Mouse (Mus musculus) neural tube, embryonic 14.5 days (tissue): ENCODE results near the gene Rab10. TPM values are rescaled to one million over a fixed set of nuclear protein-coding genes. Genes with fewer than 3 reads are reported as not detected.
A peak's percentile ranks its signal among the peaks of the same experiment; 100 is the strongest.

Experiments used
- ATAC-seq: fragments of 200-750 bp; cut with Nextera tagmentation; 2 replicates; pipeline ENCODE4 v1.8.0; 2017; ENCODE audit warnings: low read depth, mild to moderate bottlenecking, moderate TSS enrichment, moderate library complexity
- H3K27ac ChIP-seq: fragments of 300-500 bp; sonication (generic); 2 replicates; pipeline ENCODE4 v1.5.1; 2014; ENCODE audit warnings: low read depth, mild to moderate bottlenecking, control low read depth, low read length, moderate library complexity, mixed read lengths
- H3K27me3 ChIP-seq: fragments of 300-500 bp; sonication (generic); 2 replicates; pipeline ENCODE4 v1.6.1; 2014; ENCODE audit warnings: low read length; ENCODE audit not compliant: control insufficient read depth, insufficient read depth
- H3K36me3 ChIP-seq: fragments of 300-500 bp; sonication (generic); 2 replicates; pipeline ENCODE4 v1.6.1; 2014; ENCODE audit warnings: low read length, mixed read lengths; ENCODE audit not compliant: control insufficient read depth, insufficient read depth
- H3K4me1 ChIP-seq: fragments of 300-500 bp; sonication (generic); 2 replicates; pipeline ENCODE4 v1.6.1; 2014; ENCODE audit warnings: low read length; ENCODE audit not compliant: control insufficient read depth, insufficient read depth
- H3K4me2 ChIP-seq: fragments of 300-500 bp; sonication (generic); 2 replicates; pipeline ENCODE4 v1.6.1; 2014; ENCODE audit warnings: mild to moderate bottlenecking, low read depth, low read length, control low read depth
- H3K4me3 ChIP-seq: fragments of 300-500 bp; sonication (generic); 2 replicates; pipeline ENCODE4 v1.5.1; 2014; ENCODE audit warnings: low read depth, low read length, control low read depth, mixed read lengths
- H3K9ac ChIP-seq: fragments of 300-500 bp; sonication (generic); replicated peaks from 2 replicates; pipeline ENCODE4 v1.6.1; 2014; ENCODE audit warnings: low read depth, mild to moderate bottlenecking, control low read depth, low read length, mixed read lengths
- H3K9me3 ChIP-seq: fragments of 300-500 bp; sonication (generic); 2 replicates; pipeline ENCODE4 v1.6.1; 2016; ENCODE audit warnings: low read length; ENCODE audit not compliant: control insufficient read depth
- WGBS: fragments of 180-500 bp; shearing (Covaris S2); extraction: QIAGEN DNeasy Blood & Tissue Kit; methylation state at CpG from one replicate; pipeline ENCODE4 v1.1.7; 2014; 5-methylcytosine and 5-hydroxymethylcytosine counted together
- polyA plus RNA-seq: library from polyadenylated mRNA; unstranded; fragments of >200 nt; fragmentation: Nextera tagmentation; extraction: Ambion mirVana; gene quantifications from 2 replicates; pipeline ENCODE4 v1.2.1, GENCODE M21; 2014

Gene Rab10
- polyA plus RNA-seq, 1 experiment from 2014 or later: 157 TPM

DNA sequence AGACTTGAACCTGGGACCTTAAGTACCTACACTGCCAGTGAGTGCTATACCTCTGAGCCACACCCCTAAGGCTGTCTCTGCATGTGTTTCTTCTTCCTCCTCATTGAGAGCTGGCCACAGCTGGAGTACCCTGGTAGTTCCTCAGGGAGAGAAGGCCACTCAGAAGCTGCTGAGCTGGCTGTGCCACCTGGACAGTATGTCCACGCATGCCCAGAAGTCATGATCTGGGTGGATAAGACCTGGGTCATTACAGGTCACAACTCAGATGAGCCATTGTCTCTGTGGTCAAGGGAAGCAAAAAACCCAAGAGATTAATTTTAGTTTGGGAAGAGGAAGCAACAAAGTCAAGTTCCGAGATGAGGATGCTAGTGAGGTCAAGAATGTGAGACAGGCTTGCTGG, 34.4 kb upstream of the Rab10 start:
- ATAC-seq: no peak
- WGBS: 90% methylated on average over 2 of the region's 2 CpGs

DNA sequence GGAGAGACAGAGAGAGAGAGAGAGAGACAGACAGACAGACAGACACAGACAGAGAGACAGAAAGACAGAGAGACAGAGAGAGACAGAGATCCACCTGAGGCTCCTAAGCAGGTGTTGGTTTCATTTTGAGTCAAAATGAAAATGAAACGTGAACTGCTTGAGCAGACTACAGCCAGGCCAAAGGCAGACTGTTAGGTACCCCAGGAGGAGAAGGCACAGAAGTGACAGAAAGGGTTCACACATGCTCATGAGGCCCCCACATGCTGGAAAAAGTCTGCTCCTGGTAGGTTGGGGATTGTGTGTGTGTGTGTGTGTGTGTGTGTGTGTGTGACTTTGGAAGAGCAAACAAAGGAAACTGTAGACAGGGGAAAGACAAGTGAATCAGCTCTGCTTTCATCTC, 29.2 kb upstream of the Rab10 start:
- H3K27me3 ChIP-seq: no peaks in the 10 kb centered on the region
- WGBS: 79% methylated on average over 1 of the region's 1 CpGs
- H3K36me3 ChIP-seq: no peaks in the 10 kb centered on the region
- no peak overlapping the region for H3K4me3 ChIP-seq
- no peaks in the 10 kb centered on the region for H3K4me1 ChIP-seq
- no peak for ATAC-seq
- no peak overlapping the region for H3K4me2 ChIP-seq
- no peak overlapping the region for H3K27ac ChIP-seq
- H3K9me3 ChIP-seq: no peaks in the 10 kb centered on the region
- H3K9ac ChIP-seq: no peak overlapping the region

More for the DNA sequence above, 34.4 kb upstream of the Rab10 start:
- Histone ChIP-seq H3K9ac (no peak overlapping the region), H3K9me3 (no peaks in the 10 kb centered on the region), H3K27me3 (no peaks in the 10 kb centered on the region), H3K4me3 (no peak overlapping the region), H3K27ac (no peak overlapping the region), H3K4me1 (no peaks in the 10 kb centered on the region), H3K4me2 (no peak overlapping the region), H3K36me3 (no peaks in the 10 kb centered on the region)

DNA sequence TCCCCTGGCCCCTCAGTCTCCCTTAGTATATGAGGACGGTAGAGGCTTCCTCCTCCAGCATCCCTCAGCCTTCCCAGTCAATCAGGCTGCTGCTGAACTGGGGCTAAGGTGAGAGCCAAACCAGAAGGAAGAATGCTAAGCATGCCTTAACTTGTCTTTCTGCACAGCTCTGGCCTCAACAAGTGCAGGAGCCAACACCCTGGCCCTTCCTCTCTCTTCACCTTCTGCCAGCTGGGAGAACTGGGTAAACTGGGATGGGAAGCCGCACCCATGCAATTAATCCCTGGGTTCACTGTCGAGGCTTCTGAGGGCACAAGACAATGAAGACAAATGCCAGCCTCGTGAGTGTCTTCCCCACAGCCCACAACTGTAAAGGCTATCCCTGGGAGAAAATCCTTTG, 19.9 kb upstream of the Rab10 start:
- H3K9ac ChIP-seq: no peak overlapping the region
- H3K4me1 ChIP-seq: no peaks in the 10 kb centered on the region
- no peaks in the 10 kb centered on the region for H3K9me3 ChIP-seq
- no peak for ATAC-seq
- H3K4me2 ChIP-seq: no peak overlapping the region
- H3K36me3 ChIP-seq: no peaks in the 10 kb centered on the region
- no peak overlapping the region for H3K27ac ChIP-seq
- H3K27me3 ChIP-seq: no peaks in the 10 kb centered on the region
- H3K4me3 ChIP-seq: no peak overlapping the region
- 86% methylated on average over 4 of the region's 4 CpGs for WGBS

DNA sequence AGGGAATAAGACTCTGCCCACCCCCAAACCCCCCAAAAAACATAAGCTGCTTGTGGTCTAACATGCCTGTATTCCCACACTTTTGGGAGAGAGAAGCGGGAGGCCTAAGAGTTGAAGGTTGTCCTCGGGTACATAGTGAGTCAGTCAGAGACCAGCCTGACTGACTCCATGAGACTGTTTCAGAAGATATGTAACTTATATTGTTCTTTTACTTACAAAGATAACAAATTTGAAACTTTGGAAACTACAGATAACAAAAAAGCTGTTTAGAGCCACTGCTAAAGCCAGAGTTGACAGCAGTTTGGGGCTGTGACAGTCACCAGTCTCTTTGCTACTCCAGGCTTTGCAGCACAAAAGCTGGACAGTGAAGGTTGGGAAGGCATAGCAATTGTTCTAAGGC, 15.5 kb upstream of the Rab10 start:
- Histone ChIP-seq H3K27ac (no peak overlapping the region), H3K9ac (no peak overlapping the region), H3K4me2 (no peak overlapping the region), H3K4me1 (no peaks in the 10 kb centered on the region), H3K4me3 (no peak overlapping the region), H3K9me3 (no peaks in the 10 kb centered on the region), H3K27me3 (no peaks in the 10 kb centered on the region), H3K36me3 (no peaks in the 10 kb centered on the region)
- ATAC-seq: no peak
- WGBS: 87% methylated on average over 2 of the region's 2 CpGs

DNA sequence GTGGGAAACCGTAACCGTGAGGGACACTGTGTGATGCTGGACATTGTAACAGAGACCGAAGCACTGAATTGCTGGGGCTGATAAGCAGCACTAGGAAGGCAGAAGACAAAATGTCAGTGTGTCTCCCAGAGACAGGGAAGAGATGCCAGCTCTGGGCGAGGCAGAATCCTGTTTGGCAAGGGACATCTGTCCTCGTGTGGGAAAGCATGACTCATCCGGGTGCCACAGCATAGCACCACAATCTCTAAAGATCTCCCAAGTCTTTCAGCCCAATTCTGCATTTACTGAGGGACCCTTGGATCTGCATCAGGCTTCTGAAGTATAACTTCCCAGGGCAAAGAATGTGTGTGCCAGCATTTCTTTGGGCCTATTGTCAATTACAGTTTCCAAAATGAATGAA, 13.5 kb upstream of the Rab10 start:
- no peak overlapping the region for H3K9ac ChIP-seq
- no peak overlapping the region for H3K4me2 ChIP-seq
- no peaks in the 10 kb centered on the region for H3K4me1 ChIP-seq
- no peak for ATAC-seq
- 76% methylated on average over 6 of the region's 6 CpGs for WGBS
- no peak overlapping the region for H3K27ac ChIP-seq
- H3K36me3 ChIP-seq: no peaks in the 10 kb centered on the region
- H3K4me3 ChIP-seq: no peak overlapping the region
- H3K9me3 ChIP-seq: no peaks in the 10 kb centered on the region
- no peaks in the 10 kb centered on the region for H3K27me3 ChIP-seq

DNA sequence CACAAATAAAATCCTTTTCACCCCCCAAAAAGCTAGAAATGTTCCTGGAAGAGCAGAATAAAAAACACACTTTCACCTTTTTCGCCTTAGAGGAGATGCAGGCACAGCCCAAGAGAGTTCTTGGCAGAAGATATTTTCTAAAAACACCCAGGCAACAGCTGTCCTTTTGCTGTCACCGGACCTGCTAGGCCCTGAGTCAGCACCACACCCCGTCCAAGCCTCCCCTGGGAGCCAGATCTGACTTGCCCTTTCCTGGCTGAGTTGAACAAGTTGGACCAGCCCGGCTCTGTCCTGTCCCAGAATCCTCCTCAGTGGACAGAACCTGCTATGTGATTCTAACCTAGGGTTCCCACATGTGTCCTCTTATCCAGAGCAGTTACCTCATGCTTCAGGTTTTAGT, 9.6 kb upstream of the Rab10 start:
- no peaks in the 10 kb centered on the region for H3K27me3 ChIP-seq

DNA sequence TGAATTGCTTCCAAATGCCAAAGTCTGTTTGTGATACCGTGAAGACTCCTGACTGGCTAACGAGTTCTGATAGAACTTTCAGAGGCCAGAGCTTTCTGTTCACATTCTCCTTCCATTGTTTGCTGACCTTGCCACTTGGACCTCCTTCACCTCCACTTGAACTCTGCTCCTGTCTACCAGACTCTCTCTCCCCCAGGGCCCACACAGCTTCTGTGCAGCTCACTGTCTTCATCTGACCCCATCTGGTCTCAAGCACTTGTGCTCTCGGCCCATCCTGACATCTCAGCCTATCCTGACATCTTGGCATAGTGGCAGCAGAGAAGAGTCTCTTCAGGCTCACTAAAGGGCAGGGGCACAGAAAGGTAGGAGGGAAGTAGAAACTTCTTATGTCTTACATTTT, 7.2 kb upstream of the Rab10 start:
- no peak for ATAC-seq
- Histone ChIP-seq H3K9ac (no peak overlapping the region), H3K4me2 (no peak overlapping the region), H3K9me3 (no peaks in the 10 kb centered on the region), H3K36me3 (no peaks in the 10 kb centered on the region), H3K4me3 (no peak overlapping the region), H3K27ac (no peak overlapping the region), H3K27me3 (no peaks in the 10 kb centered on the region), H3K4me1 (no peaks in the 10 kb centered on the region)
- 72% methylated on average over 3 of the region's 3 CpGs for WGBS

More for the DNA sequence above, 9.6 kb upstream of the Rab10 start:
- no peaks in the 10 kb centered on the region for H3K9me3 ChIP-seq
- no peak for ATAC-seq
- H3K36me3 ChIP-seq: no peaks in the 10 kb centered on the region
- no peak overlapping the region for H3K4me3 ChIP-seq
- WGBS: 76% methylated on average over 4 of the region's 4 CpGs
- H3K9ac ChIP-seq: no peak overlapping the region
- H3K27ac ChIP-seq: no peak overlapping the region
- no peaks in the 10 kb centered on the region for H3K4me1 ChIP-seq
- no peak overlapping the region for H3K4me2 ChIP-seq

DNA sequence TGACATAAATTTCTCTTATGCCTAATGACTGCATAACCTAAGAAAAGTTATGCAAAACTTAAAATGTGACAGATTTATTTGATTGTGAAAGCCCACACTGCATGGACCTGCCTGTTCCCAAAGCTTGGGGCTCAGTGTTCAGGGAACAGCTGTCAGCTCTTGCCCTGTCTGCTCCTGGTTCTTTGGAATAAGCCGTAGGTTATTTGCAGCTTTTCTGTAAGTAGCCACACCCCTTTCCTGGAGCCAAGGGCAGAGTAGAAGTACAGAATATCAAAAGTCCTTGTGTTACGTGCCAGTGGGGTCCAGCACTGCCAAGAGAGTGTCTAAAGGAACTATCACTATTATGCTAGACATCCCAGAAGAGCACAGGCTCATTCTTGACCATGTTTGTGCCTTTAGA, 6.3 kb upstream of the Rab10 start:
- Histone ChIP-seq H3K36me3 (no peaks in the 10 kb centered on the region), H3K4me2 (no peak overlapping the region), H3K9me3 (no peaks in the 10 kb centered on the region), H3K4me1 (no peaks in the 10 kb centered on the region), H3K4me3 (no peak overlapping the region), H3K9ac (no peak overlapping the region), H3K27me3 (no peaks in the 10 kb centered on the region), H3K27ac (no peak overlapping the region)
- WGBS: 65% methylated on average over 2 of the region's 2 CpGs
- ATAC-seq: no peak

DNA sequence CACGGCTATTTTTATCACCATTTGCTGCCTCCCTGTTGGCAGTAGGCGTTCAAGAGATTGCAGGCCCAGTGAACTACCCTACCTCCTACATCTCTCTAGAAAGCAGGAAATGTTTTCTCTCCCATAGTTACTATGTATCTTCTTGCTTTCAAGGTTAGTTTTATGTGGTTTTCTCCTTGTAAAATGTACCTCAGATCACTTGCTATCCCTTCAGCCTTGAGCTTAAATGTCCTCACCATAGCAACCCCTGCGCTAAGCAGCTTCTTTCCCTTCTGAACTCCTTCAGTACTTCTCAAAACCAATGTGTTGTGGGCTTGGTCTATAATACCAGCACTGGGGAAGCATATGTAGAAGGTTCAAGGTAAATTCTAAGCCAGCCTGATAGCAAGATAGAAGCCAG, 3.1 kb upstream of the Rab10 start:
- Histone ChIP-seq H3K36me3 (no peaks in the 10 kb centered on the region), H3K4me3 (no peak overlapping the region), H3K4me1 (peaks cover 5% of the 10 kb centered on the region), H3K9me3 (no peaks in the 10 kb centered on the region), H3K27me3 (no peaks in the 10 kb centered on the region), H3K9ac (no peak overlapping the region), H3K4me2 (no peak overlapping the region), H3K27ac (no peak overlapping the region)
- ATAC-seq: no peak
- 78% methylated on average over 3 of the region's 3 CpGs for whole genome bisulfite sequencing

DNA sequence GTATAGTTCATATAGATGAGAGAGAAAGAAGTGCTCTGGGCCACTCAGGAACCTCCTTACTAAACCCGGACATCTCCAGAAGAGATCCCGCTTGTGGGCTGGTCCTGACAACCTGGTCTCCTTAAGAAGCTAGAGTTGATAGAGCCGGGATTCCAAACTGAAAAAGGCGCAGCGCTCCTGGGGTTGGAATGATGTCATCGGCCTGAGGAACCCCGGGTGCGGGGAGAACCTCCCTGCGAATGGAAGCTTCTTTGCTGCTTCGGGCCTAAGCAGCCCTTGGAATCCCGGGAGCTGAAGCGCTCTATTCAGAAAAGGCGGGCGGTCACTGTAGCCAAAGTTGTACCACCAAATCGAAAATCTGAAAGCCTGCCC, 538 bp upstream of the Rab10 start:
- Histone ChIP-seq H3K9me3 (no peaks in the 10 kb centered on the region), H3K27me3 (no peaks in the 10 kb centered on the region), H3K4me2 (peak overlapping the region; percentile 49), H3K4me3 (peak overlapping the region; percentile 89), H3K4me1 (peaks cover 19% of the 10 kb centered on the region), H3K36me3 (no peaks in the 10 kb centered on the region), H3K9ac (peak overlapping the region; percentile 32), H3K27ac (peak overlapping the region; percentile 64)
- ATAC-seq: no peak
- 7% methylated on average over 15 of the region's 15 CpGs for WGBS
